Comparison of ENCODE assay signal across 11 mouse cellular contexts in the genomic region with DNA sequence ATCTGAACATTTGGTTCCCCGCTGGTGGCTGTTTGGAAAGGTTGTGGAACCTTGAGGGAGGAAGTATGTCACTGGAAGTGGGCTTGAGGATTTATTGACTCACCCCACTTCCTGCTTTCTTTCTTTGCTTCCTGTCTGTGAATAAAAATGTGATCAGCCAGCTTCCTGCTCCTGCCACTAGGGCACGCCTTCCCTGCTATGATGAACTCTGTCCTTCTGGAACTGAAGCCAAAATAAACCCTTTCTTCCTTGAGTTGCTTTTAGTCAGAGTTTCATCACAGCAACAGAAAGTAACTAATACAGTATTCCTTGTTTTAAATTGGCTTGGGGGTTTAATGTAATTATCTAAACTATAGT. TPM values are rescaled to one million over a fixed set of nuclear protein-coding genes. Genes with fewer than 3 reads are reported as not detected.
DNase-seq lines count a peak whose midpoint lies in the region; ATAC-seq and TF ChIP-seq lines count a peak whose summit lies in the region.
"Had no signal": no experiment of that assay in that cellular context is flagged by ENCODE, and none has a peak within 500 bp of the region (broad histone marks: within the 10 kb centered on the region; RNA-seq: fewer than 3 reads in every experiment).

No protein-coding gene starts in this region.

- no peak for DNase-seq in hindbrain, postnatal 0 days (ENCODE audit: low spot score)
- DNase-seq in hindbrain, embryonic 14.5 days (ENCODE audit: low spot score), result no peak
- peak; percentile 31 to 46 for DNase-seq in kidney, postnatal 25 days
- DNase-seq in thymus, postnatal 0 days (ENCODE audit: low spot score), result no peak
- no peak for DNase-seq in layer of hippocampus, postnatal 25 days (ENCODE audit: extremely low spot score in 1 of 2, low spot score in 1 of 2)
- DNase-seq: thymus, postnatal 36 days had no signal

- WGBS in hindbrain, postnatal 0 days, result 74% methylated on average over 2 of the region's 2 CpGs
- WGBS in hindbrain, embryonic 14.5 days, result 90% methylated on average over 2 of the region's 2 CpGs
- 67% methylated on average over 2 of the region's 2 CpGs for WGBS in heart, embryonic 11.5 days (ENCODE audit: insufficient replicate concordance)
- 41% methylated on average over 2 of the region's 2 CpGs for WGBS in small intestine, adult 2 months

- H3K27ac ChIP-seq in hindbrain, postnatal 0 days, result no peak overlapping the region
- H3K27ac ChIP-seq in hindbrain, embryonic 14.5 days, result no peak overlapping the region
- H3K27ac ChIP-seq in heart, embryonic 11.5 days (ENCODE audit: low read depth, low read length), result peak overlapping the region; percentile 84
- H3K27ac ChIP-seq in small intestine, adult 2 months (ENCODE audit: insufficient read depth, low read depth, low read length), result peak overlapping the region; percentile 78
- H3K27ac ChIP-seq: forebrain, embryonic 15.5 days; midbrain, embryonic 15.5 days had no signal

- no peak overlapping the region for H3K4me3 ChIP-seq in hindbrain, postnatal 0 days (ENCODE audit: low read length)
- H3K4me3 ChIP-seq in hindbrain, embryonic 14.5 days (replicated peaks; ENCODE audit: low read length), result no peak overlapping the region
- H3K4me3 ChIP-seq in heart, embryonic 11.5 days (ENCODE audit: low read depth, low read length), result no peak overlapping the region
- H3K4me3 ChIP-seq in small intestine, adult 2 months (ENCODE audit: low read depth, low read length), result no peak overlapping the region
- H3K4me3 ChIP-seq: forebrain, embryonic 15.5 days; midbrain, embryonic 15.5 days had no signal

- no peak overlapping the region for H3K9ac ChIP-seq in hindbrain, postnatal 0 days (replicated peaks; ENCODE audit: low read length)
- H3K9ac ChIP-seq in hindbrain, embryonic 14.5 days, result no peak overlapping the region
- no peak overlapping the region for H3K9ac ChIP-seq in heart, embryonic 11.5 days (ENCODE audit: low read depth, low read length)
- H3K9ac ChIP-seq: forebrain, embryonic 15.5 days; midbrain, embryonic 15.5 days had no signal

- H3K4me1 ChIP-seq in hindbrain, postnatal 0 days (ENCODE audit: insufficient read depth, low read length), result no peaks in the 10 kb centered on the region
- no peaks in the 10 kb centered on the region for H3K4me1 ChIP-seq in hindbrain, embryonic 14.5 days (replicated peaks; ENCODE audit: control insufficient read depth, insufficient read depth, low read length)
- H3K4me1 ChIP-seq in heart, embryonic 11.5 days (ENCODE audit: control insufficient read depth, insufficient read depth, low read length), result peaks cover 31% of the 10 kb centered on the region
- no peaks in the 10 kb centered on the region; the same call in 1 of the 2 replicates for H3K4me1 ChIP-seq in small intestine, adult 2 months (ENCODE audit: control insufficient read depth, insufficient read depth, insufficient read length, low read length)
- H3K4me1 ChIP-seq: forebrain, embryonic 15.5 days; midbrain, embryonic 15.5 days had no signal

- H3K4me2 ChIP-seq in hindbrain, postnatal 0 days (ENCODE audit: low read depth, low read length), result no peak overlapping the region
- H3K4me2 ChIP-seq in hindbrain, embryonic 14.5 days (replicated peaks), result no peak overlapping the region
- no peak overlapping the region for H3K4me2 ChIP-seq in heart, embryonic 11.5 days
- H3K4me2 ChIP-seq: forebrain, embryonic 15.5 days; midbrain, embryonic 15.5 days had no signal

- peak; percentile 14; the same call in 1 of the 2 replicates for TF ChIP-seq CTCF in hindbrain, postnatal 0 days (IDR thresholded peaks at IDR 0.05; ENCODE audit: low read depth)
- TF ChIP-seq CTCF in small intestine, adult 2 months (IDR thresholded peaks at IDR 0.05; ENCODE audit: extremely low read depth, insufficient read length, insufficient replicate concordance, low read depth, low read length), result no peak

- H3K9me3 ChIP-seq in hindbrain, postnatal 0 days (ENCODE audit: low read length), result no peaks in the 10 kb centered on the region
- no peaks in the 10 kb centered on the region for H3K9me3 ChIP-seq in hindbrain, embryonic 14.5 days (ENCODE audit: control insufficient read depth, low read length)
- H3K9me3 ChIP-seq in heart, embryonic 11.5 days (replicated peaks; ENCODE audit: control insufficient read depth, low read length), result no peaks in the 10 kb centered on the region
- H3K9me3 ChIP-seq: forebrain, embryonic 15.5 days; midbrain, embryonic 15.5 days had no signal

- no peak for TF ChIP-seq POLR2A in small intestine, adult 2 months (IDR thresholded peaks at IDR 0.05; ENCODE audit: low read depth, low read length)

- peaks cover 19% of the 10 kb centered on the region for H3K36me3 ChIP-seq in hindbrain, postnatal 0 days (ENCODE audit: insufficient read depth, low read length)
- H3K36me3 ChIP-seq in hindbrain, embryonic 14.5 days (replicated peaks; ENCODE audit: control insufficient read depth, insufficient read depth), result peaks cover 51% of the 10 kb centered on the region
- peaks cover 28% of the 10 kb centered on the region for H3K36me3 ChIP-seq in heart, embryonic 11.5 days (ENCODE audit: control insufficient read depth, insufficient read depth, low read length)
- H3K36me3 ChIP-seq in small intestine, adult 2 months (ENCODE audit: control insufficient read depth, insufficient read depth, low read length), result peaks cover 19% of the 10 kb centered on the region

- H3K27me3 ChIP-seq in hindbrain, postnatal 0 days (ENCODE audit: insufficient read depth, low read length), result no peaks in the 10 kb centered on the region
- H3K27me3 ChIP-seq in hindbrain, embryonic 14.5 days (ENCODE audit: control insufficient read depth, insufficient read depth, low read length), result no peaks in the 10 kb centered on the region
- H3K27me3 ChIP-seq in heart, embryonic 11.5 days (ENCODE audit: control insufficient read depth, insufficient read depth, low read length), result no peaks in the 10 kb centered on the region
- no peaks in the 10 kb centered on the region for H3K27me3 ChIP-seq in small intestine, adult 2 months (ENCODE audit: control insufficient read depth, insufficient read depth, low read length)
- H3K27me3 ChIP-seq: forebrain, embryonic 15.5 days; midbrain, embryonic 15.5 days had no signal

- no peak for ATAC-seq in hindbrain, postnatal 0 days
- no peak for ATAC-seq in hindbrain, embryonic 14.5 days (ENCODE audit: low FRiP score)
- 0 out of 2 replicates have a peak, but pooled peaks have one; percentile 41 for ATAC-seq in heart, embryonic 11.5 days (replicated peaks; ENCODE audit: insufficient number of reproducible peaks, low FRiP score, low TSS enrichment)
- no peak for ATAC-seq in cerebellum, adult (ENCODE audit: insufficient number of reproducible peaks, low FRiP score, low TSS enrichment)
- ATAC-seq: forebrain, embryonic 15.5 days; midbrain, embryonic 15.5 days had no signal

RNA-seq across cellular contexts. Expression of gene Ranbp2, which starts 40.8 kb away (rescaled TPM):
- 32.1 and 32.6 TPM in 2 replicates for total RNA-seq in hindbrain, postnatal 0 days (2014; rRNA removed)
- polyA plus RNA-seq in hindbrain, postnatal 0 days (2015; fragmentation: Nextera tagmentation; extraction: Ambion mirVana), result 12.9 and 13.5 TPM in 2 replicates
- polyA plus RNA-seq in hindbrain, embryonic 14.5 days (2014; fragmentation: Nextera tagmentation; extraction: Ambion mirVana), result 23.6 and 27.0 TPM in 2 replicates
- polyA plus RNA-seq in heart, embryonic 11.5 days (2014; fragmentation: Nextera tagmentation; extraction: Ambion mirVana), result 21.9 and 35.5 TPM in 2 replicates
- 0.71 and 1.3 TPM in 2 replicates for polyA plus RNA-seq in small intestine, adult 2 months (2012; rRNA removed)
- polyA plus RNA-seq in thymus, postnatal 0 days (2015; fragmentation: Nextera tagmentation; extraction: Ambion mirVana), result 19.3 and 21.8 TPM in 2 replicates
- 10 to 100 TPM; 70.2 to 77.3 TPM for total RNA-seq in layer of hippocampus, postnatal 25 days (2021)

Comparison
In these comparisons a context has a peak if more than half of its experiments do, and no peak if none do; other contexts are left out.
1. DNase-seq: peak in kidney, postnatal 25 days (2 of 2); none in hindbrain, postnatal 0 days (single experiment), hindbrain, embryonic 14.5 days (single experiment), thymus, postnatal 0 days (single experiment) and layer of hippocampus, postnatal 25 days (0 of 2).
2. H3K27ac ChIP-seq: peak in heart, embryonic 11.5 days (single experiment) and small intestine, adult 2 months (single experiment); none in hindbrain, postnatal 0 days (single experiment) and hindbrain, embryonic 14.5 days (single experiment).